Mouse (Mus musculus): Measurements from ENCODE around the gene Iqgap3. TPM values are rescaled to one million over a fixed set of nuclear protein-coding genes. Genes with fewer than 3 reads are reported as not detected.

The Iqgap3 gene
- polyA plus RNA-seq, 1 experiment from 2014 or later, result 25.2 TPM

GRCm38 (mm10) chr3:88128056-88128455, 46.3 kb downstream of the Iqgap3 start:
- 48% methylated on average over 5 of the region's 5 CpGs for WGBS

GRCm38 (mm10) chr3:88129006-88129405, 47.2 kb downstream of the Iqgap3 start:
- 39% methylated on average over 4 of the region's 4 CpGs for WGBS
- Histone ChIP-seq H3K27ac (no peak overlapping the region), H3K9ac (no peak overlapping the region), H3K4me1 (peaks cover 13% of the 10 kb centered on the region; the same call in 1 of the 2 replicates), H3K4me3 (no peak overlapping the region), H3K4me2 (no peak overlapping the region), H3K9me3 (no peaks in the 10 kb centered on the region), H3K36me3 (no peaks in the 10 kb centered on the region), H3K27me3 (no peaks in the 10 kb centered on the region)
- no peak for ATAC-seq (ENCODE audit: borderline replicate concordance, extremely low read depth, low FRiP score, low TSS enrichment)

More at GRCm38 (mm10) chr3:88128056-88128455, 46.3 kb downstream of the Iqgap3 start:
- H3K36me3 ChIP-seq, result no peaks in the 10 kb centered on the region
- no peak overlapping the region for H3K4me2 ChIP-seq
- peaks cover 4% of the 10 kb centered on the region; the same call in 1 of the 2 replicates for H3K4me1 ChIP-seq
- H3K27me3 ChIP-seq, result no peaks in the 10 kb centered on the region
- H3K4me3 ChIP-seq, result no peak overlapping the region
- H3K9me3 ChIP-seq, result no peaks in the 10 kb centered on the region
- ATAC-seq (ENCODE audit: borderline replicate concordance, extremely low read depth, low FRiP score, low TSS enrichment), result no peak
- H3K9ac ChIP-seq, result no peak overlapping the region
- no peak overlapping the region for H3K27ac ChIP-seq

GRCm38 (mm10) chr3:88131071-88131470, 49.3 kb downstream of the Iqgap3 start:
- no peak overlapping the region for H3K4me3 ChIP-seq
- H3K27ac ChIP-seq, result no peak overlapping the region
- no peak for ATAC-seq (ENCODE audit: borderline replicate concordance, extremely low read depth, low FRiP score, low TSS enrichment)
- H3K36me3 ChIP-seq, result no peaks in the 10 kb centered on the region
- no peak overlapping the region for H3K4me2 ChIP-seq
- H3K9me3 ChIP-seq, result no peaks in the 10 kb centered on the region
- WGBS, result 88% methylated on average over 3 of the region's 3 CpGs
- H3K4me1 ChIP-seq, result peaks cover 13% of the 10 kb centered on the region; the same call in 1 of the 2 replicates
- no peaks in the 10 kb centered on the region for H3K27me3 ChIP-seq
- no peak overlapping the region for H3K9ac ChIP-seq

- no peak overlapping the region for H3K4me2 ChIP-seq
- H3K9ac ChIP-seq, result no peak overlapping the region
- no peak overlapping the region for H3K27ac ChIP-seq
- no peaks in the 10 kb centered on the region for H3K36me3 ChIP-seq
- H3K4me3 ChIP-seq, result no peak overlapping the region
- no peaks in the 10 kb centered on the region for H3K9me3 ChIP-seq
- H3K4me1 ChIP-seq, result peaks cover 20% of the 10 kb centered on the region
- 75% methylated on average over 2 of the region's 2 CpGs for WGBS
- H3K27me3 ChIP-seq, result no peaks in the 10 kb centered on the region
- ATAC-seq (ENCODE audit: borderline replicate concordance, extremely low read depth, low FRiP score, low TSS enrichment), result no peak
These were observed 50.7 kb downstream of the Iqgap3 start for GRCm38 (mm10) chr3:88132492-88132891.

- no peaks in the 10 kb centered on the region for H3K36me3 ChIP-seq
- H3K27ac ChIP-seq, result peak overlapping the region; percentile 44
These were observed 51.5 kb downstream of the Iqgap3 start for GRCm38 (mm10) chr3:88133187-88133771.

GRCm38 (mm10) chr3:88136346-88136745, 54.6 kb downstream of the Iqgap3 start:
- 74% methylated on average over 9 of the region's 9 CpGs for WGBS
- Histone ChIP-seq H3K36me3 (no peaks in the 10 kb centered on the region), H3K4me2 (no peak overlapping the region), H3K27ac (no peak overlapping the region), H3K27me3 (no peaks in the 10 kb centered on the region), H3K9me3 (no peaks in the 10 kb centered on the region), H3K4me1 (peaks cover 46% of the 10 kb centered on the region), H3K4me3 (no peak overlapping the region), H3K9ac (no peak overlapping the region)
- no peak for ATAC-seq (ENCODE audit: borderline replicate concordance, extremely low read depth, low FRiP score, low TSS enrichment)

More at GRCm38 (mm10) chr3:88133187-88133771, 51.5 kb downstream of the Iqgap3 start:
- Histone ChIP-seq H3K4me1 (peaks cover 20% of the 10 kb centered on the region), H3K9me3 (no peaks in the 10 kb centered on the region), H3K27me3 (no peaks in the 10 kb centered on the region), H3K4me2 (0 out of 2 replicates have a peak overlapping the region, but pooled peaks have one; percentile 6), H3K9ac (no peak overlapping the region), H3K4me3 (no peak overlapping the region)
- 30% methylated on average over 4 of the region's 4 CpGs for WGBS
- ATAC-seq (ENCODE audit: borderline replicate concordance, extremely low read depth, low FRiP score, low TSS enrichment), result no peak

- Histone ChIP-seq H3K36me3 (no peaks in the 10 kb centered on the region), H3K9ac (no peak overlapping the region), H3K4me3 (no peak overlapping the region), H3K4me2 (peak overlapping the region; percentile 93), H3K4me1 (peaks cover 47% of the 10 kb centered on the region), H3K27me3 (no peaks in the 10 kb centered on the region), H3K9me3 (no peaks in the 10 kb centered on the region), H3K27ac (peak overlapping the region; percentile 99)
- ATAC-seq (ENCODE audit: borderline replicate concordance, extremely low read depth, low FRiP score, low TSS enrichment), result no peak
- 72% methylated on average over 4 of the region's 4 CpGs for WGBS
These were observed 55.2 kb downstream of the Iqgap3 start for GRCm38 (mm10) chr3:88136945-88137494.

- WGBS, result 5% methylated on average over 3 of the region's 3 CpGs
- Histone ChIP-seq H3K36me3 (no peaks in the 10 kb centered on the region), H3K27me3 (no peaks in the 10 kb centered on the region), H3K4me3 (peak overlapping the region; percentile 62), H3K9me3 (no peaks in the 10 kb centered on the region), H3K27ac (peak overlapping the region; percentile 99), H3K4me2 (peak overlapping the region; percentile 93), H3K9ac (peak overlapping the region; percentile 50), H3K4me1 (peaks cover 47% of the 10 kb centered on the region)
- no peak for ATAC-seq (ENCODE audit: borderline replicate concordance, extremely low read depth, low FRiP score, low TSS enrichment)
These were observed 56.0 kb downstream of the Iqgap3 start for GRCm38 (mm10) chr3:88137821-88138220.

- H3K27me3 ChIP-seq, result no peaks in the 10 kb centered on the region
- ATAC-seq (ENCODE audit: borderline replicate concordance, extremely low read depth, low FRiP score, low TSS enrichment), result peak; percentile 75
- peak overlapping the region; percentile 72 for H3K9ac ChIP-seq
- peak overlapping the region; percentile 62 for H3K4me3 ChIP-seq
- H3K4me2 ChIP-seq, result peak overlapping the region; percentile 93
- peak overlapping the region; percentile 99 for H3K27ac ChIP-seq
- peaks cover 43% of the 10 kb centered on the region for H3K4me1 ChIP-seq
- no peaks in the 10 kb centered on the region for H3K9me3 ChIP-seq
- no peaks in the 10 kb centered on the region for H3K36me3 ChIP-seq
- 2% methylated on average over 32 of the region's 32 CpGs for WGBS
These were observed 56.8 kb downstream of the Iqgap3 start for GRCm38 (mm10) chr3:88138336-88139242.

- no peak for ATAC-seq (ENCODE audit: borderline replicate concordance, extremely low read depth, low FRiP score, low TSS enrichment)
- Histone ChIP-seq H3K4me2 (peak overlapping the region; percentile 93), H3K27ac (peak overlapping the region; percentile 99), H3K9me3 (no peaks in the 10 kb centered on the region), H3K27me3 (no peaks in the 10 kb centered on the region), H3K4me3 (peak overlapping the region; percentile 62), H3K36me3 (no peaks in the 10 kb centered on the region), H3K9ac (peak overlapping the region; percentile 72), H3K4me1 (peaks cover 48% of the 10 kb centered on the region)
- WGBS, result 18% methylated on average over 25 of the region's 25 CpGs
These were observed 57.7 kb downstream of the Iqgap3 start for GRCm38 (mm10) chr3:88139243-88140177.

Measured in lung, embryonic 15.5 days (tissue).